Mouse (Mus musculus) lung, postnatal 0 days (tissue): ENCODE measurements around the gene Nkx2-5. TPM values are rescaled to one million over a fixed set of nuclear protein-coding genes. Genes with fewer than 3 reads are reported as not detected.

Source experiments
- ATAC-seq: fragments of 200-750 bp; cut with Nextera tagmentation; 2 replicates; pipeline ENCODE4 v1.8.0; 2017; ENCODE audit warnings: moderate library complexity
- DNase-seq: peaks from one replicate; pipeline ENCODE4 v3.0.0-alpha.2; 2016; ENCODE audit warnings: low spot score
- H3K27ac ChIP-seq: fragments of 300-500 bp; sonication (generic); 2 replicates; pipeline ENCODE4 v1.5.1; 2014; ENCODE audit warnings: antibody characterized with exemption, mild to moderate bottlenecking, low read length, mixed read lengths
- H3K27me3 ChIP-seq: fragments of 300-500 bp; sonication (generic); replicated peaks from 2 replicates; pipeline ENCODE4 v1.6.1; 2014; ENCODE audit warnings: low read length, mixed read lengths; ENCODE audit not compliant: insufficient read depth
- H3K36me3 ChIP-seq: fragments of 300-500 bp; sonication (generic); 2 replicates; pipeline ENCODE4 v1.6.1; 2014; ENCODE audit warnings: low read length, mixed read lengths; ENCODE audit not compliant: insufficient read depth
- H3K4me1 ChIP-seq: fragments of 300-500 bp; sonication (generic); 2 replicates; pipeline ENCODE4 v1.6.1; 2014; ENCODE audit warnings: antibody characterized with exemption, low read depth, low read length, mixed read lengths; ENCODE audit not compliant: insufficient read depth
- H3K4me2 ChIP-seq: fragments of 300-500 bp; sonication (generic); replicated peaks from 2 replicates; pipeline ENCODE4 v1.6.1; 2014; ENCODE audit warnings: low read depth, mild to moderate bottlenecking, low read length, moderate library complexity, mixed read lengths
- H3K4me3 ChIP-seq: fragments of 300-500 bp; sonication (generic); 2 replicates; pipeline ENCODE4 v1.5.1; 2014; ENCODE audit warnings: low read depth, low read length
- H3K9ac ChIP-seq: fragments of 300-500 bp; sonication (generic); replicated peaks from 2 replicates; pipeline ENCODE4 v1.6.1; 2014; ENCODE audit warnings: low read depth, mild to moderate bottlenecking
- H3K9me3 ChIP-seq: fragments of 300-500 bp; sonication (generic); 2 replicates; pipeline ENCODE4 v1.6.1; 2016; ENCODE audit warnings: low read length, mixed read lengths
- CTCF ChIP-seq: IDR thresholded peaks from 2 replicates; pipeline ENCODE4 v1.5.1; 2016; ENCODE audit warnings: antibody characterized with exemption, mild to moderate bottlenecking
- EP300 ChIP-seq: IDR thresholded peaks from 2 replicates; pipeline ENCODE4 v1.6.1; 2016; ENCODE audit warnings: antibody characterized with exemption, mild to moderate bottlenecking, control low read depth
- WGBS: fragments of 180-500 bp; shearing (Covaris S2); extraction: QIAGEN DNeasy Blood & Tissue Kit; methylation state at CpG from one replicate; pipeline ENCODE4 v1.1.7; 2014; 5-methylcytosine and 5-hydroxymethylcytosine counted together
- polyA plus RNA-seq: library from polyadenylated mRNA; unstranded; fragments of >200 nt; fragmentation: Nextera tagmentation; extraction: Ambion mirVana; gene quantifications from 2 replicates; pipeline ENCODE4 v1.2.1, GENCODE M21; 2015

The Nkx2-5 gene
- polyA plus RNA-seq, 1 experiment from 2014 or later: 0.38 TPM

DNA sequence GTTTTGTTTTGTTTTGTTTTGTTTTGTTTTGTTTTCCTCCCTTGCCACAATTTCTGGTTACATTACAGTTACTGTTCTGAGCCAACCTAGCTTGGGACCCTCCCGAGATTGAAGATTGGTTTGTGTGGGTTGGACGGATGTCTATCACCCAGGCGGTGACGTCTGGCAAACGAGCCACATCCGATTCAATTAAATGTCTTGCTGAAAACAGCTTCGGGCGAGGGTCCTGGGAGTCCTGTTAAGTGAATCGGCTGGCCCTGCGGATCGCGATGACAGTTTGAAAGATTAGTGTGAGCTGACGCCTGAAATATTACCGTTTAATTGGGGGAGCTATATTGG lies 1.6 kb downstream of the Nkx2-5 start:
- H3K4me2 ChIP-seq: no peak overlapping the region

DNA sequence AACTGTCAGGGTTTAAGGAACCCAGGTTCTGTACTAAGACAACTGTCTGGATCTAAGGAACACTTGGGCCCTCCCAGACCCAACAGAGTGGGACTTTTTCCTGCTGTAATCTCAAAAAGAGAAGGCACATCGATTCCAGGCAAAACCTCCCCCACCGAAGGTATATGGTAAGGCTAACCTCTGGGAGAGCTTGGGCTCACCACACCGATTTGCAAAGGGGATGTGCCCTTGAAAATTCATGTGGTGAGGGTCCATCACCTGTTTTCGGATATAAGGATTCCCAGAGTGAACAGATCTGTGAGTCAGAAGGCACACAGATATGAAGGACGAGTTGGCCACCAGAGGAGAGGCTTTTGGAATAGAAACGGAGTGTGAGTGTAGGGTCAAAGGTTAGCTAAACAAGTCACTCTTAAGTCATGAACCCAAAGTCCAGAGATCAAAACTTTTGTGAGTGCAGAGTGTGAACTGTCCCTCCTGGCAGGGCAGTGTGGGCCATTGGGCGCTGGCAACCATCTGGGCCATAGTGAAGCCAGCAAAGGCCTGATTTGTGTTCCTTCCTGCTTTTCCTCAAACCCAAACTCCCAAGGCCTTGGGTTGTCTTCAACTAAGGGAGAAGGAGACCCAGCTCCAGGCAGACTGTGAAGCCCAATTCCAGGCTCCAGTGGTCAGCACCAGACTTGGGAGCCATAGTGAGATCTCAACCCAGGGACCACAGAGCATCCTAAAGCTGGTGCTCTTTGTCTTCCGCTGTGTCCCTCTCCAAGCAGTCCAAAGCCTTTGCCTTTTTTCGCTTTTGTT lies 2.2 kb downstream of the Nkx2-5 start:
- H3K27ac ChIP-seq: no peak overlapping the region
- WGBS: 14% methylated on average over 9 of the region's 9 CpGs

More for the DNA sequence above, 1.6 kb downstream of the Nkx2-5 start:
- H3K4me1 ChIP-seq: no peaks in the 10 kb centered on the region; the same call in 1 of the 2 replicates
- WGBS: 4% methylated on average over 14 of the region's 14 CpGs
- H3K9me3 ChIP-seq: no peaks in the 10 kb centered on the region
- H3K4me3 ChIP-seq: no peak overlapping the region
- DNase-seq (no peak), ATAC-seq (no peak)
- no peaks in the 10 kb centered on the region for H3K36me3 ChIP-seq
- no peak overlapping the region for H3K27ac ChIP-seq
- TF ChIP-seq EP300 (no peak), CTCF (no peak)
- H3K27me3 ChIP-seq: peaks cover 81% of the 10 kb centered on the region
- H3K9ac ChIP-seq: no peak overlapping the region

DNA sequence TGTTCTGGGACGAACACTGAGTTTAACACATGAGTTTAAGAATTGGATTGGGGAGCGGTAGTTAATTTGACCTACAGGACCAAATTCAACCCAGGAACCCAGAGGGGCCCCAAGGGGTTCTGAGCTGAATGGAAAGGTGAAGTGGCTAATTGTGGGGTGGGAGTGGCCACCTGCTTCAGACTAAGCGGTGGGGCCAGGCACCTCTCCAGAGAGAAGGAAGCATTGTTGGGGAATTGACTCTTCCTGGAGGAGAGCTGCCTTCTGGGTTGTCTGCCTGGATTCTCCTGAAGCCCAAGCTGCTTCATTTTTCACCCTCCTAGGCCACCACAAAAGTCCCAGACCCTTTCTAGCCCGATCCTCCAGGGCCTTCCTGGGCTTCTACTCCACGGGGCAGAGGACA lies 2.8 kb downstream of the Nkx2-5 start:
- no peak for DNase-seq
- TF ChIP-seq CTCF (no peak), EP300 (no peak)
- H3K4me2 ChIP-seq: no peak overlapping the region
- no peak for ATAC-seq
- no peaks in the 10 kb centered on the region; the same call in 1 of the 2 replicates for H3K4me1 ChIP-seq
- H3K36me3 ChIP-seq: no peaks in the 10 kb centered on the region
- no peak overlapping the region for H3K4me3 ChIP-seq
- WGBS: 3% methylated on average over 5 of the region's 5 CpGs
- no peak overlapping the region for H3K9ac ChIP-seq
- no peak overlapping the region for H3K27ac ChIP-seq
- no peaks in the 10 kb centered on the region for H3K9me3 ChIP-seq
- H3K27me3 ChIP-seq: peaks cover 86% of the 10 kb centered on the region

More for the DNA sequence above, 2.2 kb downstream of the Nkx2-5 start:
- DNase-seq: no peak
- ATAC-seq: no peak
- Histone ChIP-seq H3K27me3 (peaks cover 79% of the 10 kb centered on the region), H3K4me3 (no peak overlapping the region), H3K36me3 (no peaks in the 10 kb centered on the region), H3K4me1 (no peaks in the 10 kb centered on the region; the same call in 1 of the 2 replicates), H3K4me2 (no peak overlapping the region), H3K9ac (no peak overlapping the region), H3K9me3 (no peaks in the 10 kb centered on the region)
- no peak for TF ChIP-seq EP300
- no peak for TF ChIP-seq CTCF

DNA sequence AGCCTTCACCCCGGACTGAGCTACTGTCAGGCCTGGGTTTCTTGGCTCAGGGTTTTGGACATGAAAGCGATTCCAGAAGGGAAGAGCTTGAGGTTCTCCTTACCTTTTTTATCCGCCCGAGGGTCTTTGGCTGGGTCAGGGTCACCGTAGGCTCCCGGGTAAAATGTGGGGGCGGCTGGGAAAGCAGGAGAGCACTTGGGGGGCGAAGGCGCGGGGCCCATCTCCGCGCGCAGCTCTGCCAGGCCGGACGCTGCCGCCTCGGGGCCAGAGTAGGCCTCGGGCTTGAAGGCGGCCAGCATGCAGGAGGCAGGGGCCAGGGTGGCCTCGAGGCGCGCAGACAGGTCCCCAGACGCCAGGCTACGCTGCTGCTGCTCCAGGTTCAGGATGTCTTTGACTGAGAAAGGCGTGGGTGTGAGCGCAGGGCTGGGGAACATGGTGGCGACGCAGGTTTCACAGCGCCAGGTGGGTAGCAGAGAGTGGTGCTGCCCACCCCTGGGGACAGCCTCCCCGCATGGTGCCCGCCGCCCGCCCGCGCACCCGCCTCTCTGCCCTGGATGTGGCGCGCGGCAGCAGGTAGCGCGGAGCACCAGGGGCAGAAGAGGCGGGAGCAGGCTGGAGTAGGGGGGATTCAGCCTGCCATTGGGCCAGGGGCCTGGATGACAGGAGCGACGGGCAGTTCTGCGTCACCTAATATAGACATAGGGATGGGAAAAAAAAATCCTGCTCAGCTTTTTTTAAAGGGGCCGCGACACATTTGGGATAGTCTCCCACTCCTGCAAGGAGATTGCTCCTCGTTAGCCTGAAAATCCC lies 3.7 kb downstream of the Nkx2-5 start:
- no peak overlapping the region for H3K4me2 ChIP-seq
- no peak overlapping the region for H3K9ac ChIP-seq
- H3K27me3 ChIP-seq: peaks cover 91% of the 10 kb centered on the region
- DNase-seq (no peak), ATAC-seq (no peak)
- H3K36me3 ChIP-seq: no peaks in the 10 kb centered on the region
- no peaks in the 10 kb centered on the region for H3K9me3 ChIP-seq
- TF ChIP-seq EP300 (no peak), CTCF (no peak)
- H3K4me1 ChIP-seq: no peaks in the 10 kb centered on the region; the same call in 1 of the 2 replicates
- WGBS: 5% methylated on average over 47 of the region's 48 CpGs
- H3K27ac ChIP-seq: no peak overlapping the region
- no peak overlapping the region for H3K4me3 ChIP-seq

DNA sequence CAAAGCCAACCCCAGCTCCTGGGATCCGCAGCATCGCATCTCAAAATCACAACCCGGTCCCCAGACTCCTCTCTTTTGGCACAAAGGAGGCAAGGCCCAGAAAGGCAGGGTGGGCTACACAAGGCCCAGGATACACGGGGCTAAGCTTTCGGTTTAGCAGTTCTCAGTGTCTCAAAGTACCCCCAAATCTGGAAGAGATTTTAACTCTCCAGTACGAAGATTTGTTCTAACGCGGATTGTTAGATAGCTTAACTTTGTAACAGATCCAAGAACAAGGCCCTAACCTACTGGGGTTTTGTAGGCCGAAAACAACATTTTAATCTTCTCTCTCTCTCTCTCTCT lies 4.4 kb downstream of the Nkx2-5 start:
- Histone ChIP-seq H3K4me3 (no peak overlapping the region), H3K27ac (no peak overlapping the region), H3K9me3 (no peaks in the 10 kb centered on the region), H3K36me3 (no peaks in the 10 kb centered on the region), H3K9ac (no peak overlapping the region), H3K27me3 (peaks cover 91% of the 10 kb centered on the region), H3K4me2 (no peak overlapping the region), H3K4me1 (no peaks in the 10 kb centered on the region; the same call in 1 of the 2 replicates)
- TF ChIP-seq EP300 (no peak), CTCF (no peak)
- ATAC-seq: no peak
- no peak for DNase-seq
- 25% methylated on average over 9 of the region's 9 CpGs for WGBS

DNA sequence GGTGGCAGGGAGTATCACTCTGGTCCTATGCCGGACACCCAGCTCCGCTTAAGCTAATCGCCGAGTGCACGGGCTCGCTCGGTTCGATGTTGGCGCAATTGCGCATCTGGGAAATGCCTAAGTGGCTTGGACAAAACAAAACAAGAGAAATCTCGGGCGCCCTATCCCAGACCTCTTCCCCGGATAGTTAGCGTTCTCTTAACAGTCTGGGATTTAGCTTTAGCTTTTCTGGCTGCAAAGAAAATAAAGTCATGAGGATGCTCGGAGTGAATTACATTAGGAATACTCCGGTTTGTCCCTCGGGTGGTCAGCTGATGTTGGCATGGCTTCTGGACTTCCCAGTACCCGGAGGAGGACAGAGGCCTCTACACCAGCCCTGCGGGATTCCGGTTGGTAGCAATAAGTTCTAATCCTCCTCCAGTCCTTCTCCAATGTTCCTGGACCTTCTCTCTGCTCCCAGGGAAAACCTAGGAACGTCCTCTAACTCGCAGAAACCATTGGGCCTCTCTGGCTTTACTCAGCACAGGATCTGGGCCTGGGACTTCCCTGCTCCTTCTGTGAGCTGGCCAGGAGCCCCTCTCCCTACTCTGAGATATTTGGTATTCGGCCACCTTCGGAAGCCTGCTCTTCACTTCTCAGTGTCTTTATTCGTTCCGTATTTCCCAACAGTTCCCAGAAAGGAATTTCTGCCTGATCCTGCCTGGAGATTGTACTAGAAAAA lies 4.9 kb downstream of the Nkx2-5 start:
- Histone ChIP-seq H3K27me3 (peaks cover 91% of the 10 kb centered on the region), H3K4me2 (no peak overlapping the region), H3K36me3 (no peaks in the 10 kb centered on the region), H3K4me3 (0 out of 2 replicates have a peak overlapping the region, but pooled peaks have one; percentile 14), H3K9me3 (no peaks in the 10 kb centered on the region), H3K9ac (no peak overlapping the region), H3K4me1 (no peaks in the 10 kb centered on the region; the same call in 1 of the 2 replicates), H3K27ac (no peak overlapping the region)
- DNase-seq (no peak), ATAC-seq (no peak)
- WGBS: 7% methylated on average over 26 of the region's 26 CpGs
- TF ChIP-seq CTCF (no peak), EP300 (no peak)
